Mouse (Mus musculus) urinary bladder, postnatal 14 days (tissue): ENCODE data around the gene C6.

ENCODE experiments used
- DNase-seq: peaks from one replicate; pipeline ENCODE4 v3.0.0; 2021; ENCODE audit warnings: low spot score

Gene C6

GRCm38 (mm10) chr15:4726830-4727310, at the start of gene C6:
TSS of gene C6 (plus strand) at chr15:4727175.
- DNase-seq, result no peak

- no peak for DNase-seq
Measured at GRCm38 (mm10) chr15:4697604-4698003, 29.4 kb upstream of the C6 start.

GRCm38 (mm10) chr15:4734150-4734549, 7.2 kb downstream of the C6 start:
- no peak for DNase-seq

- DNase-seq, result no peak
Measured at GRCm38 (mm10) chr15:4734996-4735609, 8.1 kb downstream of the C6 start.

GRCm38 (mm10) chr15:4747656-4748055, 20.7 kb downstream of the C6 start:
- no peak for DNase-seq

- no peak for DNase-seq
Measured at GRCm38 (mm10) chr15:4790378-4790777, 63.4 kb downstream of the C6 start.

GRCm38 (mm10) chr15:4796861-4797260, 69.9 kb downstream of the C6 start:
- DNase-seq, result no peak

GRCm38 (mm10) chr15:4804256-4804655, 77.3 kb downstream of the C6 start:
- no peak for DNase-seq

- no peak for DNase-seq
Measured at GRCm38 (mm10) chr15:4808131-4808530, 81.2 kb downstream of the C6 start.

GRCm38 (mm10) chr15:4814976-4815375, 88.0 kb downstream of the C6 start:
- DNase-seq, result no peak

GRCm38 (mm10) chr15:4815711-4816110, 88.7 kb downstream of the C6 start:
- no peak for DNase-seq

- DNase-seq, result no peak
Measured at GRCm38 (mm10) chr15:4816752-4817493, 89.9 kb downstream of the C6 start.

GRCm38 (mm10) chr15:4818437-4818836, 91.5 kb downstream of the C6 start:
- DNase-seq, result no peak

- DNase-seq, result no peak
Measured at GRCm38 (mm10) chr15:4821161-4821560, 94.2 kb downstream of the C6 start.

- no peak for DNase-seq
Measured at GRCm38 (mm10) chr15:4821824-4822223, 94.8 kb downstream of the C6 start.

- no peak for DNase-seq
Measured at GRCm38 (mm10) chr15:4827736-4828135, 100.8 kb downstream of the C6 start.

- DNase-seq, result no peak
Measured at GRCm38 (mm10) chr15:4836354-4836753, 109.4 kb downstream of the C6 start.

- no peak for DNase-seq
Measured at GRCm38 (mm10) chr15:4850015-4850414, 123.0 kb downstream of the C6 start.
